Mouse (Mus musculus): ENCODE measurements around the gene Anks1.

The Anks1 gene

GRCm38 (mm10) chr17:28093837-28094236, 184.7 kb downstream of the Anks1 start:
- no peak for DNase-seq (ENCODE audit: low read depth, low spot score)

DNA sequence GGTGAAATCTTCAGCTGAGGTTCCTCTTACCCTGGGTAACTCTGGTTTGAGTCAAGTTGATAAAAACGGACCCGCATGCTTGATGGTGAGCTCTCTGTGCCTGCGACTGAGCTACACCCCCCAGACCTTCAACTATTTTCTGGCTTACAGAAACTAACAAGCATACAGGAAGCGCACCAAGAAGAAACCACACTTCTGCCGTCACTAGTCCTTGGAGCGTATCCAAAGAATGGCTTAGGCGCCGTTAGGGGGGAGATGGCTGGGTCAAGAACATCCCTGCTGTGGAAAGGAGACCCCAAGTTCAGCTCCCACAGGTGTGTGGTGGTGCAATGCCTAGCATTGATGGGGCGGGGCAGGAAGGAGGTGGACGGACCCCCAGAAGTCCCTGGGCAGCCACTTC, 187.3 kb downstream of the Anks1 start:
- no peak for DNase-seq (ENCODE audit: low read depth, low spot score)

GRCm38 (mm10) chr17:28097308-28097707, 188.2 kb downstream of the Anks1 start:
- DNase-seq (ENCODE audit: low read depth, low spot score) = no peak

DNA sequence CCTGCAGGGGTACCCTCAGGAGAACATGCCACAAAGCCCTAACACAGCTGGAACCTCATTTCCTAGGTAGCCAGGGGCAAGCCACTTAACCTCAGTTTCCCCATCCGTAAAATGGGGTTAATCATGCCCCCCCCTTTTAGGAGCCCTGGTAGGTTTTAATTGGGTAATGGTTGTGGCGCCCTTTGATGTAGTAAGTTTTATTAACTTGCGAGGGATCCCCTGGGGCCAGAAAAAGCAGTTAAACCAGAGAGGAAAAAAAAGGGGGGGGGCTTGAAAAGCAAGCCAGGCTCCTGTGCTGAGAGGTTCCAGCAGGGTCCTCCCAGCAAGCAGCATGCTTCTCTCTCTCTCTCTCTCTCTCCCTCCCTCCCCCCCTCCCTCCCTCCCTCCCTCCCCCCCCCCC, 190.0 kb downstream of the Anks1 start:
- DNase-seq (ENCODE audit: low read depth, low spot score) = no peak

GRCm38 (mm10) chr17:28100669-28101068, 191.6 kb downstream of the Anks1 start:
- no peak for DNase-seq (ENCODE audit: low read depth, low spot score)

GRCm38 (mm10) chr17:28101284-28101887, 192.3 kb downstream of the Anks1 start:
- no peak for DNase-seq (ENCODE audit: low read depth, low spot score)

- no peak for DNase-seq (ENCODE audit: low read depth, low spot score)
Observed at GRCm38 (mm10) chr17:28101902-28102319, 192.8 kb downstream of the Anks1 start.

DNA sequence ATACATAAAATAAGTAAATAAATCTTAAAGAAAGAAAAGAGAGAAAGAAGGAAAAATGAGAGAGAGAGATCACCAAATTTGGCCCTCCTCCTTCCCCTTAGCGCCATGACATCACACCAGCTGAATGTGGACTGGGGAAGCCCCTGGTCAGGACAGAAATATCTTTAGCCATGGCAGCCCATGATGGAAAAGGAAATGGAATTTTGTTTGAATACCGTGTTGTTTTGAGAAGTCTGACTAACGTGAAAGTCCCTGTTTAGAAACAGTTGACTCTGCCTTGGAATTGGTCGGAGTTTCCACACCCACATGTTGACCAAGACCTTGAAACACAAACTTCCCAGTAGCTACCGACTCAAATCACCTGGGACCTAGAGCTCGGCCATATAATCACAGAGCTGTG, 195.3 kb downstream of the Anks1 start:
- DNase-seq (ENCODE audit: low read depth, low spot score) = no peak

DNA sequence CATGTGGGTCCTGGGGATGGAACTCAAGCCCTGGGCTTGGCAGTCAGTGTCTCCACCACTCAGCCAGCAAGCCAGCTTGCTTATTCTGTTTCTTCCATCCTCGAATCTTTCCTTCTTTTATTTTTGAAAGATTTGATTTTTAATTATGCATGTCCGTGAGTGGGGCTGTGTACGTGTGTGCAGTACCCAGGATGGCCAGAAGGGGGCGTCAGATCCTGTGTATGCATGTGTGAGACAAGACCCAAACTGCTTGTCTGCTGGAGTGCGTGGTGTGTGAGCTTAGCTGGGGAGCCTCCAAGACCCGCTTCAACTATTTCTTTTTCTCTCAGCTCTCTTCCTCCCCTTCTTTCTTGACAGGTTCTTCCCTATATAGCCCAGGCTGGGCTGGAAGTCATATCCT, 197.2 kb downstream of the Anks1 start:
- no peak for DNase-seq (ENCODE audit: low read depth, low spot score)

DNA sequence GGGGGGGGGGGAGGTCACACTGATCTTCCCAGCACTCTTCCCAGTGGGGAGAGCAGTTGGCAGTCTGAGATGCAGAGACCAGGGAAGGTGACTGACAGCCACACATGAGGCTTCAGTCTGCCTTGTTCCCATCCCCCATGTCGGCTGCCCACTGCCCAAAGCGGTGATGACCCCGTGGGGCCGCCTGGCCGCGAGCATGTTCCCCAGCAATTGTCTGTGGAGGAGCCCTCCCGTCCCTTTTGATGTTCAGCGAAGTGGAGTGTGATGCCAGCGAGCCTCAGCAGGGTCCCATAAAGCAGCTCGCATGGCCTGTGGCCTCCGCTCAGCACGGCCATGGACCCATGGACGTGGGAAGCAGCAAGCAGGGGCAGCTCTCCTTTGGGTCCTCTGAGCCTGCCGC, 198.2 kb downstream of the Anks1 start:
- DNase-seq (ENCODE audit: low read depth, low spot score) = no peak

DNA sequence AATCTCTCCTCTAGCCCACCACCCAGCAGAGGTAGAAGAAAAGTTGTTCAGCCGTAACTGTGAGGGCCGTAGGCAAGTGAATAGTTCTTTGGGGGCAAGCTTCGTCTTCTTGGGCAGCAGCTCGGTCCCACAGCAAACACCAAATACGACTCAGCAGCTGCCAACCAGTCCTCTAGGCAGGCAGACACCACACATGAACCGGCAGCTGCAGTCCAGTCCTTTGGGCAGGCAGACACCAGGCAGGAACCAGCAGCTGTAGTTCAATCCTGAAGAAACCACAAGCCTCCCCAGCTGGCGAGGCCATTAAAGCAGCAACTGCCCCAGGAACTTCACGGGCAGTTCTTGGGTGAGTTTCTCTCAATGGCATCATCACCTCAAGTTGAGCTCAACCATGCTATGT, 203.2 kb downstream of the Anks1 start:
- no peak for DNase-seq (ENCODE audit: low read depth, low spot score)
